Mouse (Mus musculus) testis, adult 2 months (tissue): ENCODE data around the gene Itpr2.

Experiments
- CTCF ChIP-seq: fragments of 200-500 bp; IDR thresholded peaks from 2 replicates; pipeline ENCODE4 v1.5.1; 2012; ENCODE audit warnings: low read depth, mild to moderate bottlenecking, inconsistent platforms, low read length, moderate library complexity; ENCODE audit not compliant: control insufficient read depth, insufficient read depth, insufficient replicate concordance
- POLR2A ChIP-seq: fragments of 200-500 bp; IDR thresholded peaks from 2 replicates; pipeline ENCODE4 v1.6.1; 2012; ENCODE audit warnings: low read depth, mild to moderate bottlenecking, inconsistent platforms, low read length, moderate library complexity; ENCODE audit not compliant: control insufficient read depth

GRCm38 (mm10) chr6:146438057-146438456 lies 64.0 kb downstream of the Itpr2 start:
- TF ChIP-seq CTCF, result no peak
- no peak for TF ChIP-seq POLR2A
